Mouse (Mus musculus): Measurements from ENCODE around the gene Tcap.

Gene Tcap

GRCm38 (mm10) chr11:98412273-98412796, 28.7 kb downstream of the Tcap start, which contains the start of gene Erbb2:
Gene Erbb2 (plus strand): TSS chr11:98412470.
- DNase-seq (ENCODE audit: low spot score in 2 of 2): no peak

- DNase-seq (ENCODE audit: low spot score in 2 of 2): no peak
These were observed 29.2 kb downstream of the Tcap start for GRCm38 (mm10) chr11:98412797-98413301.

GRCm38 (mm10) chr11:98413731-98414130, 30.1 kb downstream of the Tcap start:
- DNase-seq (ENCODE audit: low spot score in 2 of 2): no peak

DNA sequence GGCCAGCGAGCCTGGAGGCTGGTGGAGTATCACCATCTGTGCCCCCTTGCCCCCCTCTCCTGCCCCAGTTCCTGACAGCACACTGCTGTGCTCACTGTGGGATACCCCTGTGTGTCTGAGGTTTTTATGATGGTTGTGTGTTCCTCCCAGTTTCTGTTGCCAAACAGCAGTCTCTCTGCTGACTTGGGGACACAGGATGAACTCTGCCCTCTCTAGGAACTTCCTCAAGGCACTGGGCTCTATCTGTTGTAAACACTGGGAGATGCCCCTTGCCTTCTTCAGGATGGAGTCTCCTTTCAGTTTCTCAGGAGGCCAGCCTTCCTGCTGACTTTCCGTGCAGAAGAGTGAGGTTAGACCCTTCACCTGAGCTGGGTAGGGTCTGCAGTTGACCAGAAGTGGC, 30.6 kb downstream of the Tcap start:
- DNase-seq (ENCODE audit: low spot score in 2 of 2): no peak

GRCm38 (mm10) chr11:98417074-98417473, 33.5 kb downstream of the Tcap start:
- DNase-seq (ENCODE audit: low spot score in 2 of 2): no peak

DNA sequence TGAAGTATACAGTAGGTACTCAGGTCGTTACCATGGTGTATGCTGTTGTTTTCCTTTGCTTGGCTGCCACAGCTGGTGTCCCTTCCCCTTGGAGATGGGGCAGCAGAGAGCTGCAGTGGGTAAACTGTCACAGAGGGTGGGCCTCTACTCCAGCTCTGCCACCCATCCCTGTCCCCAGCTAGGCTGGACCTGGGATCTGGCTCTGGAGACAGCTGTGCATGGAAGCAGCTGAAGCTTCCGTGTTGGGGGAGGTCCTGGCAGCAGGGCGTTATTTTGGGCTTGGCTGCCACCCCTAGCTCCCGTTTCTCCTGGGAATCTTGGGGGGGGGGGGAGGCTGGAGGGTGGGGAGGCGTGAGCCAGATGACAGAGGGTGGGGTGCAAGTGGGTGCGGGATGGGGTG, 34.7 kb downstream of the Tcap start:
- DNase-seq (ENCODE audit: low spot score in 2 of 2): no peak

GRCm38 (mm10) chr11:98418939-98419547, 35.4 kb downstream of the Tcap start:
- DNase-seq (ENCODE audit: low spot score in 2 of 2): no peak

DNA sequence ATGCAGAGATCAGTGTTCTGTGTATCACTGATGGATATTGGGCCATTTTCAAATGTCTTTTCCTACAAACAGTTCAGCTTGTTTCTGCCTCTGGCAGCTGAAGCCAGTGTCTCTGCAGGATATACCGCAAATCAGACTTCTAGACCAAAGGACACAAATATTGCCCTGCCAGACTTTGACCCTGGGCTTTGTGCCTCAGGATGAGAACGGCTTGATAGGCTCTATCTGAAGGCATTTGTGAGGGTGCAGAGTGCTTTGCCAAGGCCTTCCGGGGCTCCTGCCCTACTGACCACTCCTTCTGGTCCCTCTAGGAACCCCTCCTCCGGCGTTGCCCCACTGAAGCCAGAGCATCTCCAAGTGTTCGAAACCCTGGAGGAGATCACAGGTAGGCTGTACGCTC, 43.0 kb downstream of the Tcap start:
- no peak for DNase-seq (ENCODE audit: low spot score in 2 of 2)

GRCm38 (mm10) chr11:98428436-98428835, 44.8 kb downstream of the Tcap start:
- DNase-seq (ENCODE audit: low spot score in 2 of 2): no peak

DNA sequence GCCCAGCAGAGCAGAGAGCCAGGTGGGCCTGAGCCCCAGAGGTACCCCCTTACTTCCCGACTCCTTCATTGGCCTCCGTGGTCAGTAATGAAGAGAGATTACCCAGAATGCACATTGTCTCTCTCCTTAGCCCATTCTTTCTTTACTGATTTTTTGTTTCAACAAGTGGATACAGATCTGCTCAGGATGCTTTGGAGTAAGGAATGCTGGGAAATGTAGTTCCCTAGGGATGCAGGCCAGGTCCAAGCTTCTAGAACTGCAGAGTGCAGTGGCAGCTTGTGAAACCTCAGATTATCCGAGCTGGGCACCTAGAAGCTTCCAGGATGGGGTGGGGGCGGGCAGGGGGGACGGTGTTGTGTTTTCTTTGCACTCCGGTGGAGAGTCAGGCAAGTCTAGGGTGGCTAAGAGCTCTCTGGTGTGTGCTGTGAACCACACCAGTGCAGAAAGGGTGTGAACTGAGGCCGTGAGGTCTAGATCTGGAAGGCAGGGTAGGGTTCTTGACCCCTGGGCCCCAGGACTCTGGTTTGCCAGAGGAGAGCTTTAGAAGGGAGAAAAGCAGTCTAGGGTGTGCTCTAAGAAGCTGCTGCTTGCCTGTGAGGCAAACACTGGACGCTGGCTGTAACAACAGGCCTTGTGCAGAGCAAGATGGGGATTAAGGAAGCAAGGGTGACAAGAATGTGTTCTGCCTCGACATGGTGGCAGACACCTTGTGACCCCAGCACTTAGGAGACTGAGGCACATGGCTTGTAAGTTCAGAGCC, 48.3 kb downstream of the Tcap start:
- no peak for DNase-seq (ENCODE audit: low spot score in 2 of 2)
